Mouse (Mus musculus) spleen, adult 2 months (tissue): Measurements from ENCODE around the gene Pepd. TPM values are rescaled to one million over a fixed set of nuclear protein-coding genes. Genes with fewer than 3 reads are reported as not detected.

Experiments used
- DNase-seq, 2 experiments: peaks; one replicate each; pipeline versions ENCODE4 v3.0.0 to v3.0.0-alpha.2; 2012 to 2021; ENCODE audit warnings: low spot score in 2 of 2, low read depth in 1 of 2
- H3K27ac ChIP-seq: fragments of 200-500 bp; 2 replicates; pipeline ENCODE4 v1.5.1; 2012; ENCODE audit warnings: low read length, inconsistent platforms; ENCODE audit not compliant: insufficient read depth
- H3K27me3 ChIP-seq: fragments of 200-500 bp; 2 replicates; pipeline ENCODE4 v1.6.1; 2012; ENCODE audit warnings: mild to moderate bottlenecking, moderate library complexity, low read length, inconsistent platforms; ENCODE audit not compliant: control insufficient read depth, insufficient read depth
- H3K36me3 ChIP-seq: fragments of 200-500 bp; 2 replicates; pipeline ENCODE4 v1.6.1; 2012; ENCODE audit warnings: mild to moderate bottlenecking, low read length, inconsistent platforms; ENCODE audit not compliant: control insufficient read depth, insufficient read depth
- H3K4me1 ChIP-seq: fragments of 200-500 bp; 2 replicates; pipeline ENCODE4 v1.6.1; 2011; ENCODE audit warnings: inconsistent platforms; ENCODE audit not compliant: control insufficient read depth, insufficient read depth, insufficient read length
- H3K4me3 ChIP-seq: fragments of 200-500 bp; 2 replicates; pipeline ENCODE4 v1.5.1; 2011; ENCODE audit warnings: mild to moderate bottlenecking, inconsistent platforms; ENCODE audit not compliant: insufficient read depth, insufficient read length; ENCODE audit errors: extremely low read depth
- CTCF ChIP-seq: fragments of 200-500 bp; IDR thresholded peaks from 2 replicates; pipeline ENCODE4 v1.5.1; 2011; ENCODE audit warnings: mild to moderate bottlenecking, inconsistent platforms; ENCODE audit not compliant: insufficient read depth, insufficient read length, insufficient replicate concordance; ENCODE audit errors: extremely low read depth
- POLR2A ChIP-seq: fragments of 200-500 bp; IDR thresholded peaks from 2 replicates; pipeline ENCODE4 v1.6.1; 2011; ENCODE audit warnings: low read depth, low read length, inconsistent platforms
- WGBS: fragments of 180-500 bp; shearing (Covaris S2); methylation state at CpG from one replicate; pipeline ENCODE4 v1.1.7; 2018; 5-methylcytosine and 5-hydroxymethylcytosine counted together
- polyA plus RNA-seq: library from polyadenylated mRNA; depleted of rRNA; stranded (reverse); fragments of >200 nt; gene quantifications from 2 replicates; pipeline ENCODE4 v1.2.3, GENCODE M21; 2012

The Pepd gene
- polyA plus RNA-seq, 1 experiment, result 44.0 TPM

DNA sequence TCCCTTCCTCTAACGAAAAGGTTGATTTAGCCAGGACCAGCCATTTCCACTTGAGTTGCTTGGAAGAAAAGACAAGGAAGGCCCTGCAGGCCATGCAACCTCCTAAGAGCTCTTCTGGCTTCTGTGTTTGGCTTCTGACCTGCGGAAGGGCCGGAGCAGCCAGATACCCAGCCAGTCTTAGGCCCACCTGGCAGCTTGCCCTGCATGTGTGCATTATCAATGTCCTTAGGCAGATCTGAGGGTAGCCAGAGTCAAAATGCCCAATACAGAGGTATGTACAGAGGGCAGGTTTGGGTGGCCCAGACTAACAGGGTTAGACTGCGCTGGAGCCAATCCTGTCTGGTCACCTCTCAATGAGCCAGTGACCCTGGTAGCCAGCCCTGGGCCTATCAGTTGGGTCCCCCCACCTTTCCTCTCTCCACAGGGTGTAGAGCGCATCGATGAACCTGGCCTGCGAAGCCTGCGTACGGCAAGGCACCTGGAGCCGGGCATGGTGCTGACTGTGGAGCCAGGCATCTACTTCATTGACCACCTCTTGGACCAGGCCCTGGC, 131.2 kb downstream of the Pepd start:
- H3K4me3 ChIP-seq, result no peak overlapping the region
- peaks cover 20% of the 10 kb centered on the region for H3K36me3 ChIP-seq
- DNase-seq, result no peak
- TF ChIP-seq CTCF (no peak), POLR2A (no peak)
- no peaks in the 10 kb centered on the region for H3K27me3 ChIP-seq
- 99% methylated on average over 10 of the region's 10 CpGs for WGBS
- no peak overlapping the region for H3K27ac ChIP-seq
- no peaks in the 10 kb centered on the region for H3K4me1 ChIP-seq

DNA sequence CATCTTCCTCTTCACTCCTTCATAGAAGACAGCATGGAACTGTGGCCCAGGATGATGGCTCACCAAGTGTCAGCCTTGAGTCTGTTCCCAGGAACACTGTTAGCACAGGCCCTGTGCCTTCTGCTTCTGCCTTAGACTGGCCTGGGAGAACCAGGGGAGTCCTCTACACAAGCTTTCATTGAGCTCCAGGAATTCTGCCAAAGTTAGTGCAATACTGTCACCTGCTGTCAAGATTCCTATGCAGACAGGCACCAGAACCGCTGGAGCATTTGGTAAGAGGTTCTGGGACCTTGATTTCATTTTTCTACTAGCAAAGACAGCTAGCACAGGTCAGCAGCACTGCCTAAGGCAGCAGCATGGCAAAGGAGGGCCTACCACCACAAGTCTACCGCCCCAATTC, 132.5 kb downstream of the Pepd start:
- no peak for DNase-seq
- no peaks in the 10 kb centered on the region for H3K27me3 ChIP-seq
- H3K36me3 ChIP-seq, result peaks cover 21% of the 10 kb centered on the region
- no peaks in the 10 kb centered on the region for H3K4me1 ChIP-seq
- no peak overlapping the region for H3K27ac ChIP-seq
- H3K4me3 ChIP-seq, result no peak overlapping the region
- 91% methylated on average over 2 of the region's 2 CpGs for WGBS
- TF ChIP-seq POLR2A (no peak), CTCF (no peak)

DNA sequence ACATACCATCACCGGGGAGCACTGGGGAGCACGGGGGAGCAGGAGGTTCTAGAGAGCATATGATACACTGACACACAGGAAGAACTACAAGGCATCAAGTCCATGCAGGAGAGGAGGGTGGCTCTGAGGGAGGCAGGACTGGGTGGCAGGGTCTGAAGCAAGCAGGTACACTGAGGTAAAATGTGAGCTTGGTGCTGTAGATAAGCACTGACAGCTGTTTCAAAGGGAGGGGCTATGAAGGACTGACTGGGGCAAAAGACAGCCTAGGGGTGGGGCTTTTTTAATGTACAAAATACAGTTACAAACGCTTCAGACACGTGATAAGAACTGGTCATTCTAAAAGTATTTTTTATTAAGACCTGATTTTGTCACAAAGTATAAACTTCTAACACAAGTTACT, 133.9 kb downstream of the Pepd start:
- Histone ChIP-seq H3K4me1 (no peaks in the 10 kb centered on the region), H3K27me3 (no peaks in the 10 kb centered on the region), H3K4me3 (no peak overlapping the region), H3K36me3 (peaks cover 28% of the 10 kb centered on the region), H3K27ac (no peak overlapping the region)
- no peak for TF ChIP-seq CTCF
- TF ChIP-seq POLR2A, result no peak
- 83% methylated on average over 4 of the region's 4 CpGs for WGBS
- DNase-seq, result no peak

DNA sequence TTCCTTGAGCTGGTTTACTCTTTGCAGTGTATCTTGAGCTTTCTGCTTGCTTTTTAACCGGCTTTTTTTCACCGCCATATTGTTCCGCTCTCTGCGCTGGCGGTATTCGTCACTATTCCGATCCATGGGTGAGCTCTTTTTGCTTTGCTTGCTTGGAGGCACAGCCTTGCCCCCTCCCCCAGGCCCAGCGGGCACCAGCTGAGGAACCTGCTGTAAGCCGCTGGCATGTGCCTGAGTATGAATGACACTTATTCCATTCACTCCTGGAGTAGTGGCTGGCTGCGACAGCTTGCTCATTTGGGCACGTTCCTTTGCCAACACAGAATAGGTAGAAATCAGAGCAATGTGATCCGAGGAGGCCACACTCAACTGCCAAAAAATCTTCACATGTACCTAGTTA, 138.4 kb downstream of the Pepd start:
- Histone ChIP-seq H3K4me1 (peaks cover 8% of the 10 kb centered on the region; the same call in 1 of the 2 replicates), H3K36me3 (peaks cover 16% of the 10 kb centered on the region), H3K27ac (no peak overlapping the region), H3K27me3 (no peaks in the 10 kb centered on the region), H3K4me3 (no peak overlapping the region)
- no peak for DNase-seq
- whole genome bisulfite sequencing, result 97% methylated on average over 12 of the region's 12 CpGs
- TF ChIP-seq CTCF (no peak), POLR2A (no peak)

DNA sequence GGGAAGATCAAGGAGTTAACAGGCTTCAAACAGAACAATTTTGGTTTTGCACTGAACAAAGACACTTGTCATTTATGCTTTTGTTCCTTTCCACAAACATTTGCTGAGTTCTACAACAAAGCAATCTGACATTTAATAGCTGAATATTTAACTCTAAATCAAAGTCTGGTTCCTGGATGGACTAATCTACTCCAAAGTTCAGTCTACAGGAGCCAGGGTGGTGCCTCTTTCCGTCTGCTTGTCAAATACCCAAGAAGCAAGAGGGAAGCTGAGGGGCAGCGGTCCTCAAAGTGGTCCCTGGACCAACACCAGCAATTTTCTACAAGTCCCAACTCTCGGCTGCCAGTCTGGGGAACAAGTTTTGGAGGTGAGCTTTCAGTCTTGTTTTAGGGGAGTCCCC, 141.0 kb downstream of the Pepd start:
- Histone ChIP-seq H3K27me3 (no peaks in the 10 kb centered on the region), H3K4me1 (peaks cover 8% of the 10 kb centered on the region; the same call in 1 of the 2 replicates), H3K4me3 (no peak overlapping the region), H3K36me3 (peaks cover 8% of the 10 kb centered on the region), H3K27ac (no peak overlapping the region)
- DNase-seq, result no peak
- TF ChIP-seq CTCF, result no peak
- no peak for TF ChIP-seq POLR2A
- WGBS, result 90% methylated on average over 3 of the region's 3 CpGs

DNA sequence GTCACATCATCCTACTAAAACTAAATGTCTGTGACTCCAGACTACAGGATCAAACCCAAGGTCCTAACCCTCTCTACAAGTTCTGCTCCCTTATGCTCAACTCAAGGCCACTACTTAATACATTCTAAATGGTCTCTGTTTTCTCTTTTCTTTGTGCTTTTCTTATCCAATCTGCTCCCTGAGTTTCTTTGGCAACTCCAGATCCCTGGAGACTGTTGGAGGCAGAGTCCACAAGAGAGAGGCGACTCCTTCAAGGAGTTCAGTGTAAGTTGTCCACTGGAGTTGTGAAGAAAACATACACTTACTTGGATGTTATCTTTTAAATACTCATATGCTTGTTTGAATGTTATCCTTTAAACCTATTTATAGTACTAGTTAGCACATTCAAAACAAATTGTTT, 142.1 kb downstream of the Pepd start:
- Histone ChIP-seq H3K36me3 (peaks cover 7% of the 10 kb centered on the region), H3K4me3 (no peak overlapping the region), H3K27ac (no peak overlapping the region), H3K4me1 (peaks cover 8% of the 10 kb centered on the region; the same call in 1 of the 2 replicates), H3K27me3 (no peaks in the 10 kb centered on the region)
- TF ChIP-seq CTCF (no peak), POLR2A (no peak)
- no peak for DNase-seq
- WGBS, result 85% methylated on average over 1 of the region's 1 CpGs

DNA sequence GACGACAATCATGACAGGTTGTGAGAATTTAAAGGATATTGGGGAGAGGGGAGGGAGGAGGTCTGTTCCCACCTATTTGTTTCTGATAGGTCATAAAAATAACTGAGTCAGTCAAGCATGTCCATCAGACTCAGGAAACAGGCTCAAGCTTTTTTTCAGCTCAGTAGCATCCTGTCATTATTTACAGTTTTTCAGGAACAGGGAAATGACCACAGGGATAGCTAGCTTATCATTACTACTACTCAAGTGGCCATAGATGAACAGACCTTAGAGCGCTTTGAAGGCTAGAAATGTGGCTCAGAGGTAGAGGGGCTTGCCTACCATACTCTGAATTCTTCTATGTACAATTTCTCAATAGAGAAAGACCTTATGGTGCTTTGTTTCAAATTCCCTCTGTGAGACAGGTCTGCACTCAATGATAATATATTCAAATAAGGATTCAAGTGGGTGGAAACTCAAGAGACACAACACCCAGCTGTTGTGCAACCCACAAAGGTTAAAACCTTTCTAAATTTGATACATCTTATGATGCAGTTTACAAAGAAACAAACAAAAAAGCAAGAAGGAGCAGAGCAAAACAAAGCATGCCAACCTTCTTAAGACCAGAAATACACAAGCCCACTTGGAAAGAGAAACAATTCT, 142.9 kb downstream of the Pepd start:
- no peak for DNase-seq
- 75% methylated on average over 2 of the region's 2 CpGs for WGBS
- Histone ChIP-seq H3K4me1 (peaks cover 8% of the 10 kb centered on the region; the same call in 1 of the 2 replicates), H3K36me3 (peaks cover 4% of the 10 kb centered on the region), H3K27me3 (no peaks in the 10 kb centered on the region), H3K27ac (peak overlapping the region; percentile 81; the same call in 1 of the 2 replicates), H3K4me3 (peak overlapping the region; percentile 72)
- TF ChIP-seq CTCF, result no peak
- no peak for TF ChIP-seq POLR2A
